Mouse (Mus musculus) CH12.LX (cell line): ENCODE measurements at regions not wholly inside any gene's neighbourhood (a gene's known extent, or its start where the extent isn't known, plus 50 kb on each side); places are given as distances from the start of the nearest gene placed in this dataset.

Experiments
- DNase-seq: peaks from one replicate; pipeline ENCODE4 v3.0.0-alpha.2; 2013; ENCODE audit errors: extremely low read depth
- H3K27ac ChIP-seq: 2 replicates; pipeline ENCODE4 v1.5.1; 2012; ENCODE audit warnings: low read depth, mild to moderate bottlenecking, control low read depth, moderate library complexity; ENCODE audit not compliant: insufficient read depth
- H3K27me3 ChIP-seq: replicated peaks from 2 replicates; pipeline ENCODE3; 2012; ENCODE audit warnings: inconsistent platforms
- H3K36me3 ChIP-seq, 2 experiments: replicated peaks in 1 of 2; 2 replicates each; pipeline versions ENCODE3 to v1.6.1; 2012; ENCODE audit warnings: inconsistent platforms in 1 of 2, low read length in 1 of 2, mild to moderate bottlenecking in 1 of 2, mixed read lengths in 1 of 2, moderate library complexity in 1 of 2; ENCODE audit not compliant: control insufficient read depth in 1 of 2, insufficient read depth in 1 of 2
- H3K4me1 ChIP-seq, 2 experiments: 2 replicates each; pipeline ENCODE4 v1.6.1; 2012; ENCODE audit warnings: inconsistent platforms in 1 of 2, moderate library complexity in 1 of 2; ENCODE audit not compliant: insufficient read depth in 2 of 2, control insufficient read depth in 1 of 2
- H3K4me2 ChIP-seq: 2 replicates; pipeline ENCODE4 v1.6.1; 2012; ENCODE audit warnings: low read depth, mild to moderate bottlenecking, control low read depth; ENCODE audit not compliant: poor library complexity, insufficient read depth, severe bottlenecking
- H3K4me3 ChIP-seq, 3 experiments: fragments of 150-350 bp in 1 of 3; sonication (generic) in 1 of 3; replicated peaks in 1 of 3; 2 replicates each; pipeline versions ENCODE3 to v1.5.1; 2011 to 2012; ENCODE audit warnings: low read depth in 2 of 3, low read length in 2 of 3, mild to moderate bottlenecking in 2 of 3, moderate library complexity in 2 of 3, control low read depth in 1 of 3, improper control_type of control experiment in 1 of 3, inconsistent platforms in 1 of 3, mixed read lengths in 1 of 3; ENCODE audit not compliant: poor library complexity in 1 of 3
- H3K79me2 ChIP-seq: replicated peaks from 2 replicates; pipeline ENCODE4 v1.6.1; 2012; ENCODE audit warnings: mild to moderate bottlenecking, moderate library complexity; ENCODE audit not compliant: control insufficient read depth, poor library complexity, insufficient read depth, severe bottlenecking; ENCODE audit errors: extremely low read depth
- H3K9ac ChIP-seq: 2 replicates; pipeline ENCODE4 v1.6.1; 2012; ENCODE audit warnings: low read depth, mild to moderate bottlenecking, control low read depth, moderate library complexity; ENCODE audit not compliant: insufficient read depth
- H3K9me3 ChIP-seq: replicated peaks from 2 replicates; pipeline ENCODE3; 2012; ENCODE audit warnings: low read length, inconsistent platforms, mixed read lengths
- BHLHE40 ChIP-seq: IDR thresholded peaks from 2 replicates; pipeline ENCODE4 v1.6.1; 2011; ENCODE audit warnings: mild to moderate bottlenecking, low read depth, low read length, improper control_type of control experiment
- CHD2 ChIP-seq: IDR thresholded peaks from 2 replicates; pipeline ENCODE4 v1.6.1; 2011; ENCODE audit warnings: low read length, improper control_type of control experiment
- CTCF ChIP-seq, 2 experiments: IDR thresholded peaks in 1 of 2; conservative IDR thresholded peaks in 1 of 2; 2 replicates each; pipeline ENCODE4 v1.5.1; 2011 to 2012; ENCODE audit warnings: low read depth in 2 of 2, low read length in 2 of 2, improper control_type of control experiment in 1 of 2, inconsistent platforms in 1 of 2, mild to moderate bottlenecking in 1 of 2, moderate library complexity in 1 of 2
- E2F4 ChIP-seq: IDR thresholded peaks from 2 replicates; pipeline ENCODE4 v1.6.1; 2011; ENCODE audit warnings: low read depth, low read length, improper control_type of control experiment; ENCODE audit not compliant: insufficient replicate concordance
- EP300 ChIP-seq: IDR thresholded peaks from 2 replicates; pipeline ENCODE4 v1.6.1; 2011; ENCODE audit warnings: low read length, improper control_type of control experiment
- ETS1 ChIP-seq: conservative IDR thresholded peaks from 2 replicates; pipeline ENCODE4 v1.6.1; 2012; ENCODE audit warnings: low read depth, mild to moderate bottlenecking, inconsistent platforms, low read length, improper control_type of control experiment, moderate library complexity
- GABPA ChIP-seq: IDR thresholded peaks from 2 replicates; pipeline ENCODE4 v1.6.1; 2012; ENCODE audit warnings: low read depth, low read length, improper control_type of control experiment, inconsistent platforms; ENCODE audit not compliant: insufficient replicate concordance
- JUND ChIP-seq: conservative IDR thresholded peaks from 2 replicates; pipeline ENCODE4 v1.6.1; 2011; ENCODE audit warnings: low read depth, low read length, improper control_type of control experiment
- KAT2A ChIP-seq: IDR thresholded peaks from 2 replicates; pipeline ENCODE4 v1.6.1; 2012; ENCODE audit warnings: low read length, improper control_type of control experiment, inconsistent platforms; ENCODE audit not compliant: insufficient replicate concordance
- MAFK ChIP-seq: IDR thresholded peaks from 2 replicates; pipeline ENCODE4 v1.6.1; 2011; ENCODE audit warnings: low read length, improper control_type of control experiment; ENCODE audit not compliant: insufficient replicate concordance
- MAZ ChIP-seq: IDR thresholded peaks from 2 replicates; pipeline ENCODE4 v1.6.1; 2012; ENCODE audit warnings: low read depth, mild to moderate bottlenecking, inconsistent platforms, low read length, improper control_type of control experiment, moderate library complexity
- MEF2A ChIP-seq: IDR thresholded peaks from 2 replicates; pipeline ENCODE4 v1.6.1; 2014; ENCODE audit warnings: low read depth, mild to moderate bottlenecking, inconsistent platforms, low read length, improper control_type of control experiment, borderline replicate concordance
- MXI1 ChIP-seq: IDR thresholded peaks from 2 replicates; pipeline ENCODE4 v1.6.1; 2011; ENCODE audit warnings: mild to moderate bottlenecking, low read depth, low read length, improper control_type of control experiment
- MYC ChIP-seq: IDR thresholded peaks from 2 replicates; pipeline ENCODE4 v1.6.1; 2011; ENCODE audit warnings: low read depth, mild to moderate bottlenecking, improper control_type of control experiment, low read length
- NRF1 ChIP-seq: IDR thresholded peaks from 2 replicates; pipeline ENCODE4 v1.6.1; 2014; ENCODE audit warnings: low read depth, mild to moderate bottlenecking, inconsistent platforms, low read length, improper control_type of control experiment, moderate library complexity
- PAX5 ChIP-seq: IDR thresholded peaks from 2 replicates; pipeline ENCODE4 v1.6.1; 2012; ENCODE audit warnings: low read length, inconsistent platforms, mixed read lengths
- POLR2AphosphoS2 ChIP-seq: IDR thresholded peaks from 2 replicates; pipeline ENCODE4 v1.6.1; 2011; ENCODE audit warnings: low read depth, low read length, improper control_type of control experiment
- RAD21 ChIP-seq: IDR thresholded peaks from 2 replicates; pipeline ENCODE4 v1.6.1; 2011; ENCODE audit warnings: low read depth, mild to moderate bottlenecking, low read length, improper control_type of control experiment, moderate library complexity
- RCOR1 ChIP-seq: conservative IDR thresholded peaks from 2 replicates; pipeline ENCODE4 v1.6.1; 2012; ENCODE audit warnings: low read depth, mild to moderate bottlenecking, inconsistent platforms, low read length, improper control_type of control experiment
- SMC3 ChIP-seq: IDR thresholded peaks from 2 replicates; pipeline ENCODE4 v1.6.1; 2011; ENCODE audit warnings: low read depth, low read length, improper control_type of control experiment
- USF1 ChIP-seq: IDR thresholded peaks from 2 replicates; pipeline ENCODE4 v1.6.1; 2014; ENCODE audit warnings: low read depth, mild to moderate bottlenecking, inconsistent platforms, low read length, improper control_type of control experiment
- USF2 ChIP-seq: conservative IDR thresholded peaks from 2 replicates; pipeline ENCODE4 v1.6.1; 2011; ENCODE audit warnings: low read depth, low read length, improper control_type of control experiment
- ZC3H11A ChIP-seq: IDR thresholded peaks from 2 replicates; pipeline ENCODE4 v1.6.1; 2012; ENCODE audit warnings: low read depth, mild to moderate bottlenecking, inconsistent platforms, low read length, improper control_type of control experiment
- ZMIZ1 ChIP-seq: IDR thresholded peaks from 2 replicates; pipeline ENCODE4 v1.6.1; 2012; ENCODE audit warnings: low read depth, mild to moderate bottlenecking, inconsistent platforms, low read length, improper control_type of control experiment
- ZNF384 ChIP-seq: IDR thresholded peaks from 2 replicates; pipeline ENCODE4 v1.6.1; 2012; ENCODE audit warnings: low read depth, low read length, improper control_type of control experiment, inconsistent platforms
- dilution Hi-C: fragments of 300-500 bp; cut with MboI; formaldehyde crosslinking; loops from 2 replicates; pipeline ENCODE4 v1.14.3; 2020; ENCODE audit warnings: low sequenced_read_pairs; ENCODE audit not compliant: extremely low pct_unique_long_range_greater_than_20kb, extremely low pct_ligation_motif_present
- in situ Hi-C: fragments of 300-500 bp; cut with MboI; formaldehyde crosslinking; loops from 3 replicates; pipeline ENCODE4 v1.14.3; 2019; ENCODE audit warnings: low sequenced_read_pairs, low pct_ligation_motif_present, low pct_unique_long_range_greater_than_20kb, mixed read lengths

DNA sequence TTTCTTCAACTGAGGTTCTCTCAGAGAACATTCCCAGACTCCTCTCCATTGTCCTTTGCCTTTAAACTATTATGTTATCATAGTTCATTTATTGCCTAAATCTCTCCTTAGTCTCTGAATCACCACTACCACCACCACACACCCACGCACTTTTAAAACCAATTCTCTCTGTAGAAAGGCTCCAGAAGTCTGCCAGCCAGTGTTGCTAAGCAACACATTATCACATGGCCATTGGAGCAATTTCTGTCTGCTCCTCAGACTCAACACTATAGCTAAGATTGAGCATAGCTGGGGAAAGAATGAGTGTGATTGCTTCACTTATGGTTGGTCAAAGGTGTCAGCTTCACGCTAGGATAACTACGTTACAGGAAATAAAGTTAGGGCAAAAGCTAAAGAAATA lies 59.3 kb downstream of the Trap1a start:
- Histone ChIP-seq H3K27ac (no peak overlapping the region), H3K9me3 (no peaks in the 10 kb centered on the region), H3K4me1 (no peaks in the 10 kb centered on the region), H3K9ac (no peak overlapping the region), H3K27me3 (no peaks in the 10 kb centered on the region), H3K79me2 (no peaks in the 10 kb centered on the region), H3K4me3 (no peak overlapping the region)
- dilution Hi-C loops = no loop called here
- DNase-seq = no peak
- TF ChIP-seq ZC3H11A (no peak), PAX5 (no peak), POLR2AphosphoS2 (no peak), RAD21 (no peak), ETS1 (no peak), USF2 (no peak), BHLHE40 (no peak), GABPA (no peak), CHD2 (no peak), MEF2A (no peak), RCOR1 (no peak), KAT2A (no peak), MXI1 (no peak), MYC (no peak)
- TF ChIP-seq, all 38 proteins: peak for 0
- in situ Hi-C loops = no loop called here
- Histone ChIP-seq H3K4me2 (no peak overlapping the region), H3K36me3 (no peaks in the 10 kb centered on the region)

- no peaks in the 10 kb centered on the region for H3K79me2 ChIP-seq
- no peak overlapping the region for H3K27ac ChIP-seq
- H3K4me1 ChIP-seq = no peaks in the 10 kb centered on the region
- no peak overlapping the region for H3K4me2 ChIP-seq
- H3K9ac ChIP-seq = no peak overlapping the region
- H3K36me3 ChIP-seq = no peaks in the 10 kb centered on the region
- no peak for TF ChIP-seq E2F4
- TF ChIP-seq ZMIZ1 = no peak
- TF ChIP-seq MAFK = peak; percentile 79
- peak; percentile 16 to 68; a peak in 2 of 4 replicates for TF ChIP-seq CTCF (conservative IDR thresholded peaks at IDR 0.05 in 1 of 2, IDR thresholded peaks at IDR 0.05 in 1 of 2; ENCODE audit: low read depth in 2 of 2, low read length in 2 of 2)
- no peak for TF ChIP-seq MAZ
- no peak for TF ChIP-seq USF1
- no peak for TF ChIP-seq MYC
- TF ChIP-seq ZNF384 = no peak
- TF ChIP-seq USF2 = no peak
- TF ChIP-seq NRF1 = no peak
- no peak for TF ChIP-seq ETS1
- TF ChIP-seq GABPA = no peak
- peak; percentile 61 for TF ChIP-seq RAD21
- no peak for TF ChIP-seq MXI1
- no peak for TF ChIP-seq JUND
- TF ChIP-seq SMC3 = peak; percentile 54
- TF ChIP-seq EP300 = no peak
- no peak for TF ChIP-seq PAX5
- dilution Hi-C loops (no loop called here), in situ Hi-C loops (loop anchor here (25.0 kb wide), 1 partner anchor 271 kb away; the partner anchor contains the start of gene Tbc1d8b)
- no peak overlapping the region for H3K4me3 ChIP-seq
- peak; percentile 49 for DNase-seq
- no peaks in the 10 kb centered on the region for H3K27me3 ChIP-seq
- no peaks in the 10 kb centered on the region for H3K9me3 ChIP-seq
These were observed 63.5 kb upstream of the D330045A20Rik start for GRCm38 (mm10) chrX:139416701-139417100.
